Mouse (Mus musculus): ENCODE measurements around the gene Cux1. TPM values are rescaled to one million over a fixed set of nuclear protein-coding genes. Genes with fewer than 3 reads are reported as not detected.

Cux1 gene
- total RNA-seq, 2 experiments from 2014 or later = 107 to 119 TPM

- intact Hi-C loops (cut with DNase I) = no loop called here
Observed at GRCm38 (mm10) chr5:136198474-136199391, 368.6 kb downstream of the Cux1 start, which contains the start of gene Prkrip1. Prkrip1 (minus strand) TSS chr5:136198963.

More at GRCm38 (mm10) chr5:136198474-136199391, 368.6 kb downstream of the Cux1 start, which contains the start of gene Prkrip1:
- DNase-seq (ENCODE audit: low spot score in 2 of 2) = peak; percentile 94

Small RNA genes lying within 50 kb of the gene (microRNA-seq; reads per million reads assigned to microRNA genes)
- not detected for gene Mir721

Other genes with a start within 250 kb of the Cux1 start
- not detected for gene Myl10, start 125.7 kb upstream of the Cux1 start, total RNA-seq (2021)

Data from left cerebral cortex, postnatal 36 days (tissue).